Mouse (Mus musculus): ENCODE measurements at regions not wholly inside any gene's neighbourhood (a gene's known extent, or its start where the extent isn't known, plus 50 kb on each side); places are given as distances from the start of the nearest gene placed in this dataset.

GRCm38 (mm10) chr9:30777816-30778215, 144.4 kb downstream of the Adamts15 start:
- DNase-seq (ENCODE audit: low spot score in 2 of 2) = no peak

GRCm38 (mm10) chr9:30775161-30775560, 147.1 kb downstream of the Adamts15 start:
- intact Hi-C loops (cut with DNase I) = no loop called here
- no peak for DNase-seq (ENCODE audit: low spot score in 2 of 2)

More at GRCm38 (mm10) chr9:30777816-30778215, 144.4 kb downstream of the Adamts15 start:
- intact Hi-C loops (cut with DNase I) = no loop called here

- intact Hi-C loops (cut with DNase I) = no loop called here
- DNase-seq (ENCODE audit: low spot score in 2 of 2) = no peak
Measured at GRCm38 (mm10) chr9:30772456-30772855, 149.8 kb downstream of the Adamts15 start.

- DNase-seq (ENCODE audit: low spot score in 2 of 2) = no peak
- intact Hi-C loops (cut with DNase I) = no loop called here
Measured at GRCm38 (mm10) chr9:30770436-30771173, 151.6 kb downstream of the Adamts15 start.

- intact Hi-C loops (cut with DNase I) = no loop called here
- no peak for DNase-seq (ENCODE audit: low spot score in 2 of 2)
Measured at GRCm38 (mm10) chr9:30769435-30769729, 152.9 kb downstream of the Adamts15 start.

- DNase-seq (ENCODE audit: low spot score in 2 of 2) = no peak
- intact Hi-C loops (cut with DNase I) = no loop called here
Measured at GRCm38 (mm10) chr9:30768665-30769434, 153.4 kb downstream of the Adamts15 start.

- intact Hi-C loops (cut with DNase I) = no loop called here
- no peak for DNase-seq (ENCODE audit: low spot score in 2 of 2)
Measured at GRCm38 (mm10) chr9:30766701-30767100, 155.6 kb downstream of the Adamts15 start.

GRCm38 (mm10) chr9:30766171-30766570, 156.1 kb downstream of the Adamts15 start:
- intact Hi-C loops (cut with DNase I) = no loop called here
- DNase-seq (ENCODE audit: low spot score in 2 of 2) = no peak

- no peak for DNase-seq (ENCODE audit: low spot score in 2 of 2)
- intact Hi-C loops (cut with DNase I) = no loop called here
Measured at GRCm38 (mm10) chr9:30765017-30765569, 157.2 kb downstream of the Adamts15 start.

GRCm38 (mm10) chr9:30762913-30763312, 159.3 kb downstream of the Adamts15 start:
- DNase-seq (ENCODE audit: low spot score in 2 of 2) = peak in 1 of 2 experiments; percentile 12
- intact Hi-C loops (cut with DNase I) = no loop called here

GRCm38 (mm10) chr9:30758121-30758520, 164.1 kb downstream of the Adamts15 start:
- no peak for DNase-seq (ENCODE audit: low spot score in 2 of 2)
- intact Hi-C loops (cut with DNase I) = no loop called here

GRCm38 (mm10) chr9:30757406-30757805, 164.8 kb downstream of the Adamts15 start:
- intact Hi-C loops (cut with DNase I) = no loop called here

GRCm38 (mm10) chr9:30756796-30757195, 165.5 kb downstream of the Adamts15 start:
- intact Hi-C loops (cut with DNase I) = no loop called here
- DNase-seq (ENCODE audit: low spot score in 2 of 2) = no peak

More at GRCm38 (mm10) chr9:30757406-30757805, 164.8 kb downstream of the Adamts15 start:
- no peak for DNase-seq (ENCODE audit: low spot score in 2 of 2)

GRCm38 (mm10) chr9:30755586-30755985, 166.7 kb downstream of the Adamts15 start:
- intact Hi-C loops (cut with DNase I) = no loop called here

GRCm38 (mm10) chr9:30754826-30755225, 167.4 kb downstream of the Adamts15 start:
- no peak for DNase-seq (ENCODE audit: low spot score in 2 of 2)
- intact Hi-C loops (cut with DNase I) = no loop called here

More at GRCm38 (mm10) chr9:30755586-30755985, 166.7 kb downstream of the Adamts15 start:
- no peak for DNase-seq (ENCODE audit: low spot score in 2 of 2)

GRCm38 (mm10) chr9:30743471-30743870, 178.8 kb downstream of the Adamts15 start:
- no peak for DNase-seq (ENCODE audit: low spot score in 2 of 2)
- intact Hi-C loops (cut with DNase I) = no loop called here

GRCm38 (mm10) chr9:30742471-30743098, 179.7 kb downstream of the Adamts15 start:
- DNase-seq (ENCODE audit: low spot score in 2 of 2) = no peak
- intact Hi-C loops (cut with DNase I) = no loop called here

GRCm38 (mm10) chr9:30731687-30732086, 190.6 kb downstream of the Adamts15 start:
- no peak for DNase-seq (ENCODE audit: low spot score in 2 of 2)
- intact Hi-C loops (cut with DNase I) = no loop called here

GRCm38 (mm10) chr9:30723364-30724070, 198.7 kb downstream of the Adamts15 start:
- intact Hi-C loops (cut with DNase I) = no loop called here
- DNase-seq (ENCODE audit: low spot score in 2 of 2) = no peak

- intact Hi-C loops (cut with DNase I) = no loop called here
- no peak for DNase-seq (ENCODE audit: low spot score in 2 of 2)
Measured at GRCm38 (mm10) chr9:30721861-30722260, 200.4 kb downstream of the Adamts15 start.

All from left cerebral cortex, postnatal 25 days (tissue).